Mouse (Mus musculus): ENCODE results near the gene Brox. TPM values are rescaled to one million over a fixed set of nuclear protein-coding genes. Genes with fewer than 3 reads are reported as not detected.

The Brox gene
- polyA plus RNA-seq, 1 experiment from 2014 or later: 44.9 TPM

DNA sequence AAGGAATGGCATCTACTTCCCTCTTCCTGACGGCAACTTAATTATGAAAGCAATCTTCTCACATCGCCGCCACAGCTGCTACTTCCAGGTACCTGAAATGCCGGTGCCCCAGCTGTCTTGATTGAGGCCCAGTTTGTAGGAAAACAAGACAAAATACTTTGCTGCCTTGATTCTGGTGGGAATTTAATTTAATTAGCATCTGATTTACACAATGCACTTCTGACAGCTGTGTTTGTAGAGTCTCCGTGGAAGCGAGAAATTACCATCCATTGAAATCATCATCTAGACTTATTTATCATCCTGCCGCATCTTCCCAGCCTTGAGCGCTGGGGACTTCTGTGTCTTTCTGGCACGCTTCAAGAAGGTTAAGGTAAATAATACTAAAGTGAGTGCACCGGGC, 44.5 kb downstream of the Brox start:
- Histone ChIP-seq H3K9ac (ENCODE audit: low read length) (no peak overlapping the region), H3K4me3 (ENCODE audit: low read length) (no peak overlapping the region), H3K36me3 (ENCODE audit: control insufficient read depth, insufficient read depth, low read length) (no peaks in the 10 kb centered on the region), H3K27ac (ENCODE audit: low read length) (no peak overlapping the region), H3K9me3 (ENCODE audit: control insufficient read depth, low read length) (no peaks in the 10 kb centered on the region), H3K27me3 (ENCODE audit: control insufficient read depth, insufficient read depth, low read depth, low read length) (no peaks in the 10 kb centered on the region), H3K4me1 (replicated peaks; ENCODE audit: control insufficient read depth, insufficient read depth, low read length) (no peaks in the 10 kb centered on the region), H3K4me2 (ENCODE audit: low read depth, low read length) (no peak overlapping the region)
- ATAC-seq (ENCODE audit: low read depth): no peak
- 48% methylated on average over 10 of the region's 10 CpGs for WGBS

DNA sequence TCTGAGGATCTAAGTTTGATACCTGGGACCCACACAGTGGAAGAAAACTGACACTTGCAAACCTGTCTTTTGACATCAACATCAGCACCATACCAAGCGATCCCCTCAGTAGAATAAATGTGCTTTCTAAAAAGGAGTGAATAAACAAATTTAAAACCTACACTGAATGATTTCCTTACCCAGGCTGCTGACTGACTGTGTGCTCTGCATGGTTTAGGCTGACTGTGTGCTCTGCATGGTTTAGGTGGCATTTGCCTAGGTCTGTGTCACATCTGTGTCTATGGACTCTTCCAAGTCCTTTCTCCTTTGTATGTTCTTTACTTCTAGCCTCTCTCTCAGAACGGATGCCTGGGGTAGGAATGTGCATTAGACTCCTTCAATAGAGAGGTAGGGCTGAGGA, 45.3 kb downstream of the Brox start:
- Histone ChIP-seq H3K9ac (ENCODE audit: low read length) (no peak overlapping the region), H3K9me3 (ENCODE audit: control insufficient read depth, low read length) (no peaks in the 10 kb centered on the region), H3K4me2 (ENCODE audit: low read depth, low read length) (no peak overlapping the region), H3K36me3 (ENCODE audit: control insufficient read depth, insufficient read depth, low read length) (no peaks in the 10 kb centered on the region), H3K27ac (ENCODE audit: low read length) (no peak overlapping the region), H3K4me1 (replicated peaks; ENCODE audit: control insufficient read depth, insufficient read depth, low read length) (no peaks in the 10 kb centered on the region), H3K4me3 (ENCODE audit: low read length) (no peak overlapping the region), H3K27me3 (ENCODE audit: control insufficient read depth, insufficient read depth, low read depth, low read length) (no peaks in the 10 kb centered on the region)
- WGBS: 48% methylated on average over 2 of the region's 2 CpGs
- ATAC-seq (ENCODE audit: low read depth): no peak

DNA sequence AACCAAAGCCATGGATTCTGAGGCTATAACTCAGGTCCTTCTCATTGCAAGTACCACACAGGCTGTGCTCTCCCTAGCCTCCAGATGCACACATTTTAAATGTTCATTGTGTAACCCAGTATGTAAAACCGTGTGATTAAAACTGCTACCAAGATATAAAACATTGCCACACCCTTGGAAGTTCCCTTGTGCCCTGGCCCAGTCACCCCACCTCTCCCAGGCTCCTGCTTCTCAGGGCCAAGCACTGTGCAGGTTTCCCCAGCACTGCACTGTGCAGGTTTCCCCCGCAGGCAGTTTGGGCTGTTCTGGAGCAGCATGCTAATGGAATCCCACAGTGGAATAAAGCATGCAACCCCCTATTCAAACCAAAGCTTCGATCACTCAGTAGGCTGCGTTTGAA, 46.5 kb downstream of the Brox start:
- no peaks in the 10 kb centered on the region for H3K9me3 ChIP-seq (ENCODE audit: control insufficient read depth, low read length)
- no peaks in the 10 kb centered on the region for H3K27me3 ChIP-seq (ENCODE audit: control insufficient read depth, insufficient read depth, low read depth, low read length)
- ATAC-seq (ENCODE audit: low read depth): no peak
- H3K4me2 ChIP-seq (ENCODE audit: low read depth, low read length): no peak overlapping the region
- no peaks in the 10 kb centered on the region for H3K36me3 ChIP-seq (ENCODE audit: control insufficient read depth, insufficient read depth, low read length)
- no peak overlapping the region for H3K9ac ChIP-seq (ENCODE audit: low read length)
- no peak overlapping the region for H3K27ac ChIP-seq (ENCODE audit: low read length)
- 62% methylated on average over 4 of the region's 4 CpGs for WGBS
- no peak overlapping the region for H3K4me3 ChIP-seq (ENCODE audit: low read length)
- H3K4me1 ChIP-seq (replicated peaks; ENCODE audit: control insufficient read depth, insufficient read depth, low read length): no peaks in the 10 kb centered on the region

- H3K27ac ChIP-seq (ENCODE audit: low read length): no peak overlapping the region
- no peaks in the 10 kb centered on the region for H3K4me1 ChIP-seq (replicated peaks; ENCODE audit: control insufficient read depth, insufficient read depth, low read length)
- WGBS: 16% methylated on average over 1 of the region's 1 CpGs
- no peaks in the 10 kb centered on the region for H3K36me3 ChIP-seq (ENCODE audit: control insufficient read depth, insufficient read depth, low read length)
- ATAC-seq (ENCODE audit: low read depth): no peak
- H3K4me3 ChIP-seq (ENCODE audit: low read length): no peak overlapping the region
- no peaks in the 10 kb centered on the region for H3K27me3 ChIP-seq (ENCODE audit: control insufficient read depth, insufficient read depth, low read depth, low read length)
- no peak overlapping the region for H3K4me2 ChIP-seq (ENCODE audit: low read depth, low read length)
- no peak overlapping the region for H3K9ac ChIP-seq (ENCODE audit: low read length)
- H3K9me3 ChIP-seq (ENCODE audit: control insufficient read depth, low read length): no peaks in the 10 kb centered on the region
Measured at GRCm38 (mm10) chr1:183248144-183248543, 48.9 kb downstream of the Brox start.

DNA sequence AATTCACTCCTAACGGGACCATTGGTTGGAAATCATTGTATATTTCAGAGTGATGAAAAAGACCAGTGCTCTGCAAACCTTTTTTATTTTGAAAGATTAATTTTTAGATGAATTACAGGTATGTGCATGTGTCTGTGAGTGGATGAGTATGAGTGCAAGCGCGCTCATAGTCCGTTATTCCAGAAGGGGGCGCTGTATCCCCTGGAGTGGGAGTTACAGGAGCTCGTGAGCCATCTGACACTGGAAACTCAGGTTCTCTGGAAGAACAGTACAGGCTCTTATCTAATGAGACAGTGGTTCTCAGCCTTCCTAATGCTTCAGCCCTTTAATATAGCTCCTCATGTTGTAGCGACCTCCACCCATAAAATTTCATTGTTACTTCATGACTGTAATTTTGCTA, 53.8 kb downstream of the Brox start:
- Histone ChIP-seq H3K9ac (ENCODE audit: low read length) (no peak overlapping the region), H3K36me3 (ENCODE audit: control insufficient read depth, insufficient read depth, low read length) (no peaks in the 10 kb centered on the region), H3K4me1 (replicated peaks; ENCODE audit: control insufficient read depth, insufficient read depth, low read length) (no peaks in the 10 kb centered on the region), H3K4me2 (ENCODE audit: low read depth, low read length) (no peak overlapping the region), H3K9me3 (ENCODE audit: control insufficient read depth, low read length) (no peaks in the 10 kb centered on the region), H3K4me3 (ENCODE audit: low read length) (no peak overlapping the region), H3K27ac (ENCODE audit: low read length) (no peak overlapping the region), H3K27me3 (ENCODE audit: control insufficient read depth, insufficient read depth, low read depth, low read length) (no peaks in the 10 kb centered on the region; the same call in 1 of the 2 replicates)
- 71% methylated on average over 7 of the region's 7 CpGs for WGBS
- no peak for ATAC-seq (ENCODE audit: low read depth)

DNA sequence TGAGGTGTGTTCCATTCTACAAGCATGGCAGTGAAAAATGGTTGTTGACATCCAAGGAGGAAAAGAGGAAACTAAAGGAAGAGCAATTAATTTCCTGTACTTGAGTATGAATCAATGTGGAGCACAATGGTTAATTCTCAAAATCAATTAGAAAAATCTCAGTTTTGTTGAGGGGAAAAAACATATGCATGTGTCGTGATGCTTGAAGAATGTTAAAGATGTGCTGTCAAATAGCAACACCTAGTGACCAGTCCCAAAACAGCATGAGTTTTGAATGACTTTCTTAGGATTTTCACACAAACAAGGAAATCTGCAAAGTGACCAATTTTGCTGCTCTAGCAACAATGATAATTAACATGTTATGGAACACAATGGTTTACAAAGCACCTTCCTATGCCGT, 59.2 kb downstream of the Brox start:
- Histone ChIP-seq H3K4me3 (ENCODE audit: low read length) (no peak overlapping the region), H3K27ac (ENCODE audit: low read length) (no peak overlapping the region), H3K36me3 (ENCODE audit: control insufficient read depth, insufficient read depth, low read length) (no peaks in the 10 kb centered on the region), H3K4me1 (replicated peaks; ENCODE audit: control insufficient read depth, insufficient read depth, low read length) (no peaks in the 10 kb centered on the region), H3K9ac (ENCODE audit: low read length) (no peak overlapping the region), H3K9me3 (ENCODE audit: control insufficient read depth, low read length) (no peaks in the 10 kb centered on the region), H3K4me2 (ENCODE audit: low read depth, low read length) (no peak overlapping the region), H3K27me3 (ENCODE audit: control insufficient read depth, insufficient read depth, low read depth, low read length) (no peaks in the 10 kb centered on the region; the same call in 1 of the 2 replicates)
- 12% methylated on average over 2 of the region's 2 CpGs for WGBS
- no peak for ATAC-seq (ENCODE audit: low read depth)

- Histone ChIP-seq H3K27me3 (ENCODE audit: control insufficient read depth, insufficient read depth, low read depth, low read length) (no peaks in the 10 kb centered on the region; the same call in 1 of the 2 replicates), H3K36me3 (ENCODE audit: control insufficient read depth, insufficient read depth, low read length) (no peaks in the 10 kb centered on the region), H3K9me3 (ENCODE audit: control insufficient read depth, low read length) (no peaks in the 10 kb centered on the region), H3K27ac (ENCODE audit: low read length) (no peak overlapping the region), H3K4me3 (ENCODE audit: low read length) (no peak overlapping the region), H3K4me2 (ENCODE audit: low read depth, low read length) (no peak overlapping the region), H3K4me1 (replicated peaks; ENCODE audit: control insufficient read depth, insufficient read depth, low read length) (no peaks in the 10 kb centered on the region), H3K9ac (ENCODE audit: low read length) (no peak overlapping the region)
- ATAC-seq (ENCODE audit: low read depth): no peak
- WGBS: 84% methylated on average over 5 of the region's 5 CpGs
Measured at GRCm38 (mm10) chr1:183236460-183236859, 60.6 kb downstream of the Brox start.

GRCm38 (mm10) chr1:183233679-183234174, 63.3 kb downstream of the Brox start:
- Histone ChIP-seq H3K4me1 (replicated peaks; ENCODE audit: control insufficient read depth, insufficient read depth, low read length) (peaks cover 5% of the 10 kb centered on the region; the same call in 1 of the 2 replicates), H3K27ac (ENCODE audit: low read length) (no peak overlapping the region), H3K27me3 (ENCODE audit: control insufficient read depth, insufficient read depth, low read depth, low read length) (no peaks in the 10 kb centered on the region; the same call in 1 of the 2 replicates), H3K4me3 (ENCODE audit: low read length) (no peak overlapping the region), H3K9me3 (ENCODE audit: control insufficient read depth, low read length) (no peaks in the 10 kb centered on the region), H3K36me3 (ENCODE audit: control insufficient read depth, insufficient read depth, low read length) (no peaks in the 10 kb centered on the region), H3K9ac (ENCODE audit: low read length) (no peak overlapping the region), H3K4me2 (ENCODE audit: low read depth, low read length) (no peak overlapping the region)
- ATAC-seq (ENCODE audit: low read depth): no peak
- WGBS: 61% methylated on average over 11 of the region's 11 CpGs

DNA sequence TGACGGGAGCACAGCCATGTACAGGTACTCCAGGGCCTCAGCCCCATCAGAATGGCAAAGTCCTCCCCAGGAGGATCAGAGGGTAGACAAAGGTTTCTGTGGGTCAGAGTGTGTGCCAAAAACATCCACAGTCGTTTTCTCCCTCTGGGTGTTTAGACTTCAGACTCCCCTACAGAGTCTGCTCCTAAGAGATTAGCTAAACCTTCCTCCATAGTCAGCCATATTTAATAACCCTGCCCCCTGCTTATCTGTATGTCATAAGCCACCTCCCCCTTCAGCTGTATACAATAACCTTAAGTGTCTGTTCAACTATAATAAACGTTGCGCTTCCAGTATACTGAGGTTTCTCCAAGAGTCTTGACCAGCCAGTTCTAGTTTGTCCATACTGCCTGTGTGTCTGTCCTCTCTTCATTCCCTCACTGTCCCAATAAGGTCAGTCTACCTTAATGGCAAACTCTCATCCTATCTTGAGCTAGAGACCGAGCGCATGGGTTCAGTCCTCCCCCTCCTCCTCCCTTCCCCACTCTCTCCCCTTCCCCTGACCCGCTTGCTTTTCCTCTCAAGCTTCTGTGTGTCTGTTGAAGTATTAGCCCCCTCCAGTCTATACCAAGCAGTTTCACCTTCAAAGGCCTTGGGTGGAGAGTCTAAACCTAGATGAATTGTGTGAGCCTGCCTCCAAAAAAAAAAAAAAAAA, 63.9 kb downstream of the Brox start:
- Histone ChIP-seq H3K9me3 (ENCODE audit: control insufficient read depth, low read length) (no peaks in the 10 kb centered on the region), H3K27ac (ENCODE audit: low read length) (no peak overlapping the region), H3K36me3 (ENCODE audit: control insufficient read depth, insufficient read depth, low read length) (no peaks in the 10 kb centered on the region), H3K4me2 (ENCODE audit: low read depth, low read length) (no peak overlapping the region), H3K4me3 (ENCODE audit: low read length) (no peak overlapping the region), H3K27me3 (ENCODE audit: control insufficient read depth, insufficient read depth, low read depth, low read length) (no peaks in the 10 kb centered on the region; the same call in 1 of the 2 replicates), H3K4me1 (replicated peaks; ENCODE audit: control insufficient read depth, insufficient read depth, low read length) (peaks cover 6% of the 10 kb centered on the region; the same call in 1 of the 2 replicates), H3K9ac (ENCODE audit: low read length) (no peak overlapping the region)
- WGBS: 56% methylated on average over 7 of the region's 7 CpGs
- no peak for ATAC-seq (ENCODE audit: low read depth)
